Mouse (Mus musculus): Measurements from ENCODE around the gene Pcmtd2. TPM values are rescaled to one million over a fixed set of nuclear protein-coding genes. Genes with fewer than 3 reads are reported as not detected.
A peak's percentile ranks its signal among the peaks of the same experiment; 100 is the strongest.
"Not testable (repeated sequence)": the region's sequence is repeated elsewhere in the genome, so short reads cannot be mapped to it uniquely, and the experiment has no call there.

The Pcmtd2 gene
- 42.6 and 44.1 TPM in 2 replicates for polyA plus RNA-seq (2014; fragmentation: Nextera tagmentation; extraction: Ambion mirVana)

- H3K4me2 ChIP-seq (ENCODE audit: low read depth, severe bottlenecking): peak within 1 kb of the TSS; percentile 38
- no peaks in the 10 kb centered on the region for H3K9me3 ChIP-seq (ENCODE audit: control insufficient read depth, low read length)
- no peaks in the 10 kb centered on the region for H3K36me3 ChIP-seq (ENCODE audit: control insufficient read depth, insufficient read depth, low read length)
- H3K27ac ChIP-seq (replicated peaks; ENCODE audit: low read depth, low read length): no peak within 1 kb of the TSS; the same call in 1 of the 2 replicates
- ATAC-seq (ENCODE audit: insufficient number of reproducible peaks, low FRiP score, low TSS enrichment, low read depth) (peak; percentile 97), DNase-seq (ENCODE audit: low spot score) (peak; percentile 94)
- peak within 1 kb of the TSS; percentile 71 for H3K9ac ChIP-seq (ENCODE audit: low read length)
- no peaks in the 10 kb centered on the region for H3K4me1 ChIP-seq (ENCODE audit: control insufficient read depth, insufficient read depth, low read length)
- under 1% methylated on average over 35 of the region's 35 CpGs for WGBS
- H3K27me3 ChIP-seq (ENCODE audit: control insufficient read depth, insufficient read depth, low read length): no peaks in the 10 kb centered on the region
- peak within 1 kb of the TSS; percentile 78 for H3K4me3 ChIP-seq (ENCODE audit: low read depth, low read length)
These were observed at the start of gene Pcmtd2 for GRCm38 (mm10) chr2:181837372-181838292. Gene Pcmtd2 (plus strand): TSS chr2:181837854.

- no peak overlapping the region for H3K9ac ChIP-seq (ENCODE audit: low read length)
- no peaks in the 10 kb centered on the region for H3K36me3 ChIP-seq (ENCODE audit: control insufficient read depth, insufficient read depth, low read length)
- H3K4me2 ChIP-seq (ENCODE audit: low read depth, severe bottlenecking): no peak overlapping the region
- no peak overlapping the region for H3K4me3 ChIP-seq (ENCODE audit: low read depth, low read length)
- H3K4me1 ChIP-seq (ENCODE audit: control insufficient read depth, insufficient read depth, low read length): no peaks in the 10 kb centered on the region
- DNase-seq (ENCODE audit: low spot score) (no peak), ATAC-seq (ENCODE audit: insufficient number of reproducible peaks, low FRiP score, low TSS enrichment, low read depth) (no peak)
- no peak overlapping the region for H3K27ac ChIP-seq (replicated peaks; ENCODE audit: low read depth, low read length)
- 85% methylated on average over 6 of the region's 6 CpGs for WGBS
- no peaks in the 10 kb centered on the region for H3K27me3 ChIP-seq (ENCODE audit: control insufficient read depth, insufficient read depth, low read length)
- no peaks in the 10 kb centered on the region for H3K9me3 ChIP-seq (ENCODE audit: control insufficient read depth, low read length)
These were observed 48.3 kb upstream of the Pcmtd2 start for GRCm38 (mm10) chr2:181789396-181789795.

- not testable (repeated sequence) for ATAC-seq (ENCODE audit: insufficient number of reproducible peaks, low FRiP score, low TSS enrichment, low read depth); H3K4me1 ChIP-seq (ENCODE audit: control insufficient read depth, insufficient read depth, low read length); H3K4me2 ChIP-seq (ENCODE audit: low read depth, severe bottlenecking); H3K27ac ChIP-seq (replicated peaks; ENCODE audit: low read depth, low read length); H3K36me3 ChIP-seq (ENCODE audit: control insufficient read depth, insufficient read depth, low read length); H3K4me3 ChIP-seq (ENCODE audit: low read depth, low read length); H3K9me3 ChIP-seq (ENCODE audit: control insufficient read depth, low read length); H3K9ac ChIP-seq (ENCODE audit: low read length); H3K27me3 ChIP-seq (ENCODE audit: control insufficient read depth, insufficient read depth, low read length); DNase-seq (ENCODE audit: low spot score)
- 86% methylated on average over 8 of the region's 8 CpGs for WGBS
These were observed 44.5 kb upstream of the Pcmtd2 start for GRCm38 (mm10) chr2:181793186-181793585.

GRCm38 (mm10) chr2:181795641-181796130, 42.0 kb upstream of the Pcmtd2 start:
- no peaks in the 10 kb centered on the region for H3K9me3 ChIP-seq (ENCODE audit: control insufficient read depth, low read length)
- DNase-seq (ENCODE audit: low spot score): no peak
- H3K4me3 ChIP-seq (ENCODE audit: low read depth, low read length): no peak overlapping the region
- no peaks in the 10 kb centered on the region for H3K4me1 ChIP-seq (ENCODE audit: control insufficient read depth, insufficient read depth, low read length)
- H3K36me3 ChIP-seq (ENCODE audit: control insufficient read depth, insufficient read depth, low read length): no peaks in the 10 kb centered on the region
- no peak for ATAC-seq (ENCODE audit: insufficient number of reproducible peaks, low FRiP score, low TSS enrichment, low read depth)
- WGBS: 66% methylated on average over 3 of the region's 3 CpGs
- H3K27ac ChIP-seq (replicated peaks; ENCODE audit: low read depth, low read length): no peak overlapping the region
- H3K9ac ChIP-seq (ENCODE audit: low read length): no peak overlapping the region
- H3K4me2 ChIP-seq (ENCODE audit: low read depth, severe bottlenecking): no peak overlapping the region
- H3K27me3 ChIP-seq (ENCODE audit: control insufficient read depth, insufficient read depth, low read length): no peaks in the 10 kb centered on the region

- Histone ChIP-seq H3K4me2 (ENCODE audit: low read depth, severe bottlenecking) (no peak overlapping the region), H3K27ac (replicated peaks; ENCODE audit: low read depth, low read length) (no peak overlapping the region), H3K36me3 (ENCODE audit: control insufficient read depth, insufficient read depth, low read length) (no peaks in the 10 kb centered on the region), H3K27me3 (ENCODE audit: control insufficient read depth, insufficient read depth, low read length) (no peaks in the 10 kb centered on the region), H3K4me3 (ENCODE audit: low read depth, low read length) (no peak overlapping the region), H3K9me3 (ENCODE audit: control insufficient read depth, low read length) (no peaks in the 10 kb centered on the region), H3K4me1 (ENCODE audit: control insufficient read depth, insufficient read depth, low read length) (no peaks in the 10 kb centered on the region), H3K9ac (ENCODE audit: low read length) (no peak overlapping the region)
- ATAC-seq (ENCODE audit: insufficient number of reproducible peaks, low FRiP score, low TSS enrichment, low read depth): no peak
- DNase-seq (ENCODE audit: low spot score): no peak
- 76% methylated on average over 8 of the region's 8 CpGs for WGBS
These were observed 40.0 kb upstream of the Pcmtd2 start for GRCm38 (mm10) chr2:181797672-181798071.

GRCm38 (mm10) chr2:181829032-181829650, 8.5 kb upstream of the Pcmtd2 start:
- no peaks in the 10 kb centered on the region for H3K27me3 ChIP-seq (ENCODE audit: control insufficient read depth, insufficient read depth, low read length)
- H3K4me1 ChIP-seq (ENCODE audit: control insufficient read depth, insufficient read depth, low read length): no peaks in the 10 kb centered on the region
- H3K27ac ChIP-seq (replicated peaks; ENCODE audit: low read depth, low read length): no peak overlapping the region
- H3K9ac ChIP-seq (ENCODE audit: low read length): no peak overlapping the region
- no peaks in the 10 kb centered on the region for H3K9me3 ChIP-seq (ENCODE audit: control insufficient read depth, low read length)
- ATAC-seq (ENCODE audit: insufficient number of reproducible peaks, low FRiP score, low TSS enrichment, low read depth): no peak
- H3K4me2 ChIP-seq (ENCODE audit: low read depth, severe bottlenecking): no peak overlapping the region
- DNase-seq (ENCODE audit: low spot score): no peak
- WGBS: 68% methylated on average over 2 of the region's 2 CpGs
- no peaks in the 10 kb centered on the region for H3K36me3 ChIP-seq (ENCODE audit: control insufficient read depth, insufficient read depth, low read length)
- H3K4me3 ChIP-seq (ENCODE audit: low read depth, low read length): no peak overlapping the region

- Histone ChIP-seq H3K27me3 (ENCODE audit: control insufficient read depth, insufficient read depth, low read length) (no peaks in the 10 kb centered on the region), H3K4me3 (ENCODE audit: low read depth, low read length) (no peak overlapping the region), H3K9me3 (ENCODE audit: control insufficient read depth, low read length) (no peaks in the 10 kb centered on the region), H3K4me1 (ENCODE audit: control insufficient read depth, insufficient read depth, low read length) (no peaks in the 10 kb centered on the region), H3K4me2 (ENCODE audit: low read depth, severe bottlenecking) (no peak overlapping the region), H3K36me3 (ENCODE audit: control insufficient read depth, insufficient read depth, low read length) (no peaks in the 10 kb centered on the region), H3K9ac (ENCODE audit: low read length) (no peak overlapping the region), H3K27ac (replicated peaks; ENCODE audit: low read depth, low read length) (no peak overlapping the region)
- WGBS: 83% methylated on average over 2 of the region's 2 CpGs
- DNase-seq (ENCODE audit: low spot score): no peak
- no peak for ATAC-seq (ENCODE audit: insufficient number of reproducible peaks, low FRiP score, low TSS enrichment, low read depth)
These were observed 4.9 kb upstream of the Pcmtd2 start for GRCm38 (mm10) chr2:181832745-181833144.

GRCm38 (mm10) chr2:181838293-181838680, 633 bp downstream of the Pcmtd2 start:
- ATAC-seq (ENCODE audit: insufficient number of reproducible peaks, low FRiP score, low TSS enrichment, low read depth): 0 out of 2 replicates have a peak, but pooled peaks have one; percentile 11
- no peak overlapping the region for H3K27ac ChIP-seq (replicated peaks; ENCODE audit: low read depth, low read length)
- H3K9me3 ChIP-seq (ENCODE audit: control insufficient read depth, low read length): no peaks in the 10 kb centered on the region
- no peaks in the 10 kb centered on the region for H3K4me1 ChIP-seq (ENCODE audit: control insufficient read depth, insufficient read depth, low read length)
- WGBS: 1% methylated on average over 3 of the region's 3 CpGs
- peak overlapping the region; percentile 78 for H3K4me3 ChIP-seq (ENCODE audit: low read depth, low read length)
- peak overlapping the region; percentile 71 for H3K9ac ChIP-seq (ENCODE audit: low read length)
- H3K27me3 ChIP-seq (ENCODE audit: control insufficient read depth, insufficient read depth, low read length): no peaks in the 10 kb centered on the region
- DNase-seq (ENCODE audit: low spot score): peak; percentile 34
- H3K36me3 ChIP-seq (ENCODE audit: control insufficient read depth, insufficient read depth, low read length): no peaks in the 10 kb centered on the region
- H3K4me2 ChIP-seq (ENCODE audit: low read depth, severe bottlenecking): peak overlapping the region; percentile 38

All from limb, embryonic 11.5 days (tissue).